Mouse (Mus musculus) kidney, embryonic 14.5 days (tissue): ENCODE measurements at regions not wholly inside any gene's neighbourhood (a gene's known extent, or its start where the extent isn't known, plus 50 kb on each side); places are given as distances from the start of the nearest gene placed in this dataset.

Source experiments
- ATAC-seq: fragments of 200-750 bp; cut with Nextera tagmentation; 2 replicates; pipeline ENCODE4 v1.8.0; 2017; ENCODE audit warnings: moderate number of reproducible peaks, mild to moderate bottlenecking, moderate TSS enrichment, moderate library complexity; ENCODE audit not compliant: low FRiP score, low TSS enrichment
- H3K27ac ChIP-seq: fragments of 300-500 bp; sonication (generic); 2 replicates; pipeline ENCODE4 v1.5.1; 2014; ENCODE audit warnings: low read depth, mild to moderate bottlenecking, low read length, moderate library complexity, mixed read lengths
- H3K27me3 ChIP-seq: fragments of 300-500 bp; sonication (generic); 2 replicates; pipeline ENCODE4 v1.6.1; 2014; ENCODE audit warnings: mild to moderate bottlenecking, low read length; ENCODE audit not compliant: control insufficient read depth, insufficient read depth
- H3K36me3 ChIP-seq: fragments of 300-500 bp; sonication (generic); 2 replicates; pipeline ENCODE4 v1.6.1; 2014; ENCODE audit warnings: low read length, mixed read lengths; ENCODE audit not compliant: control insufficient read depth, insufficient read depth
- H3K4me1 ChIP-seq: fragments of 300-500 bp; sonication (generic); 2 replicates; pipeline ENCODE4 v1.6.1; 2014; ENCODE audit warnings: low read length, mixed read lengths; ENCODE audit not compliant: control insufficient read depth, insufficient read depth
- H3K4me2 ChIP-seq: fragments of 300-500 bp; sonication (generic); replicated peaks from 2 replicates; pipeline ENCODE4 v1.6.1; 2014; ENCODE audit warnings: low read depth, mild to moderate bottlenecking, low read length
- H3K4me3 ChIP-seq: fragments of 300-500 bp; sonication (generic); 2 replicates; pipeline ENCODE4 v1.5.1; 2014; ENCODE audit warnings: mild to moderate bottlenecking, low read length
- H3K9ac ChIP-seq: fragments of 300-500 bp; sonication (generic); 2 replicates; pipeline ENCODE4 v1.6.1; 2014; ENCODE audit warnings: low read depth, mild to moderate bottlenecking, low read length, moderate library complexity
- H3K9me3 ChIP-seq: fragments of 300-500 bp; sonication (generic); 2 replicates; pipeline ENCODE4 v1.6.1; 2016; ENCODE audit warnings: low read length; ENCODE audit not compliant: control insufficient read depth
- WGBS: fragments of 180-500 bp; shearing (Covaris S2); extraction: QIAGEN DNeasy Blood & Tissue Kit; methylation state at CpG from one replicate; pipeline ENCODE4 v1.1.7; 2014; 5-methylcytosine and 5-hydroxymethylcytosine counted together

- 80% methylated on average over 2 of the region's 2 CpGs for WGBS
- H3K4me3 ChIP-seq, result no peak overlapping the region
- ATAC-seq, result no peak
- H3K4me2 ChIP-seq, result no peak overlapping the region
- H3K27me3 ChIP-seq, result no peaks in the 10 kb centered on the region
- H3K4me1 ChIP-seq, result peaks cover 19% of the 10 kb centered on the region
- no peak overlapping the region for H3K27ac ChIP-seq
- H3K36me3 ChIP-seq, result no peaks in the 10 kb centered on the region
- no peak overlapping the region for H3K9ac ChIP-seq
- H3K9me3 ChIP-seq, result no peaks in the 10 kb centered on the region
These were observed 70.6 kb downstream of the Cryaa start for GRCm38 (mm10) chr17:31748158-31748557.

- Histone ChIP-seq H3K9ac (no peak overlapping the region), H3K4me2 (no peak overlapping the region), H3K4me1 (peaks cover 19% of the 10 kb centered on the region), H3K9me3 (no peaks in the 10 kb centered on the region), H3K27ac (no peak overlapping the region), H3K27me3 (no peaks in the 10 kb centered on the region), H3K36me3 (no peaks in the 10 kb centered on the region), H3K4me3 (no peak overlapping the region)
- no peak for ATAC-seq
- 75% methylated on average over 6 of the region's 6 CpGs for WGBS
These were observed 71.4 kb downstream of the Cryaa start for GRCm38 (mm10) chr17:31748971-31749370.

GRCm38 (mm10) chr17:31751262-31751661 lies 73.7 kb downstream of the Cryaa start:
- Histone ChIP-seq H3K4me2 (no peak overlapping the region), H3K4me1 (peaks cover 18% of the 10 kb centered on the region), H3K4me3 (no peak overlapping the region), H3K36me3 (no peaks in the 10 kb centered on the region), H3K9me3 (peaks cover 3% of the 10 kb centered on the region; the same call in 1 of the 2 replicates), H3K27me3 (no peaks in the 10 kb centered on the region), H3K27ac (no peak overlapping the region), H3K9ac (no peak overlapping the region)
- WGBS, result 87% methylated on average over 2 of the region's 2 CpGs
- ATAC-seq, result no peak

- Histone ChIP-seq H3K4me2 (no peak overlapping the region), H3K27me3 (no peaks in the 10 kb centered on the region), H3K9ac (no peak overlapping the region), H3K4me1 (no peaks in the 10 kb centered on the region), H3K9me3 (peaks cover 3% of the 10 kb centered on the region; the same call in 1 of the 2 replicates), H3K36me3 (no peaks in the 10 kb centered on the region), H3K4me3 (no peak overlapping the region), H3K27ac (no peak overlapping the region)
- no peak for ATAC-seq
- WGBS, result 69% methylated on average over 9 of the region's 9 CpGs
These were observed 75.7 kb downstream of the Cryaa start for GRCm38 (mm10) chr17:31753113-31753858.

GRCm38 (mm10) chr17:31753859-31754229 lies 76.2 kb downstream of the Cryaa start:
- H3K4me1 ChIP-seq, result no peaks in the 10 kb centered on the region
- WGBS, result 46% methylated on average over 4 of the region's 4 CpGs
- no peak overlapping the region for H3K4me3 ChIP-seq
- H3K27ac ChIP-seq, result no peak overlapping the region
- no peaks in the 10 kb centered on the region for H3K27me3 ChIP-seq
- no peak overlapping the region for H3K4me2 ChIP-seq
- no peak overlapping the region for H3K9ac ChIP-seq
- no peaks in the 10 kb centered on the region for H3K36me3 ChIP-seq
- ATAC-seq, result no peak
- H3K9me3 ChIP-seq, result peaks cover 3% of the 10 kb centered on the region; the same call in 1 of the 2 replicates

GRCm38 (mm10) chr17:31760465-31760864 lies 82.9 kb downstream of the Cryaa start:
- no peaks in the 10 kb centered on the region for H3K4me1 ChIP-seq
- H3K4me2 ChIP-seq, result no peak overlapping the region

GRCm38 (mm10) chr17:31763078-31763477 lies 85.5 kb downstream of the Cryaa start:
- Histone ChIP-seq H3K4me1 (0 out of 2 replicates have a peak, but pooled peaks cover 5% of the 10 kb centered on the region), H3K36me3 (no peaks in the 10 kb centered on the region), H3K27me3 (no peaks in the 10 kb centered on the region), H3K9me3 (no peaks in the 10 kb centered on the region), H3K9ac (no peak overlapping the region), H3K4me3 (no peak overlapping the region), H3K4me2 (no peak overlapping the region), H3K27ac (no peak overlapping the region)
- WGBS, result 68% methylated on average over 5 of the region's 5 CpGs
- ATAC-seq, result no peak

More at GRCm38 (mm10) chr17:31760465-31760864, 82.9 kb downstream of the Cryaa start:
- no peaks in the 10 kb centered on the region for H3K36me3 ChIP-seq
- no peak overlapping the region for H3K4me3 ChIP-seq
- WGBS, result 93% methylated on average over 2 of the region's 2 CpGs
- H3K27me3 ChIP-seq, result no peaks in the 10 kb centered on the region
- ATAC-seq, result no peak
- no peak overlapping the region for H3K9ac ChIP-seq
- H3K9me3 ChIP-seq, result peaks cover 3% of the 10 kb centered on the region; the same call in 1 of the 2 replicates
- no peak overlapping the region for H3K27ac ChIP-seq

GRCm38 (mm10) chr17:31766779-31767697 lies 88.6 kb downstream of the Sik1 start:
- WGBS, result 31% methylated on average over 25 of the region's 25 CpGs

More at GRCm38 (mm10) chr17:31766779-31767697, 88.6 kb downstream of the Sik1 start:
- H3K27ac ChIP-seq, result no peak overlapping the region
- peaks cover 8% of the 10 kb centered on the region; the same call in 1 of the 2 replicates for H3K4me1 ChIP-seq
- H3K36me3 ChIP-seq, result no peaks in the 10 kb centered on the region
- no peak overlapping the region; the same call in 1 of the 2 replicates for H3K4me2 ChIP-seq
- no peaks in the 10 kb centered on the region for H3K27me3 ChIP-seq
- H3K9ac ChIP-seq, result no peak overlapping the region
- peak; percentile 46; the same call in 1 of the 2 replicates for ATAC-seq
- H3K9me3 ChIP-seq, result no peaks in the 10 kb centered on the region
- no peak overlapping the region for H3K4me3 ChIP-seq
